Mouse (Mus musculus) ES-E14 (cell line): ENCODE results near the gene Strn4. TPM values are rescaled to one million over a fixed set of nuclear protein-coding genes. Genes with fewer than 3 reads are reported as not detected.
A peak's percentile ranks its signal among the peaks of the same experiment; 100 is the strongest.

Experiments
- DNase-seq: peaks from one replicate; pipeline ENCODE4 v3.0.0-alpha.2; 2013; ENCODE audit warnings: low read depth, low spot score
- H3K27ac ChIP-seq: 2 replicates; pipeline ENCODE4 v1.5.1; 2012; ENCODE audit warnings: low read depth, mild to moderate bottlenecking, low read length, moderate library complexity, mixed read lengths; ENCODE audit not compliant: poor library complexity, insufficient read depth, severe bottlenecking
- H3K36me3 ChIP-seq: 2 replicates; pipeline ENCODE4 v1.6.1; 2012; ENCODE audit warnings: mild to moderate bottlenecking, low read length, moderate library complexity, mixed read lengths; ENCODE audit not compliant: control insufficient read depth, poor library complexity, insufficient read depth, severe bottlenecking
- H3K4me1 ChIP-seq, 2 experiments: fragments of 150-350 bp in 1 of 2; sonication (generic) in 1 of 2; 2 replicates each; pipeline ENCODE4 v1.6.1; 2012; ENCODE audit warnings: low read length in 2 of 2, mild to moderate bottlenecking in 1 of 2, mixed read lengths in 1 of 2; ENCODE audit not compliant: control insufficient read depth in 2 of 2, insufficient read depth in 2 of 2, poor library complexity in 1 of 2
- H3K4me3 ChIP-seq, 2 experiments: fragments of 150-350 bp in 1 of 2; sonication (generic) in 1 of 2; 2 replicates each; pipeline ENCODE4 v1.5.1; 2012; ENCODE audit warnings: low read length in 2 of 2, low read depth in 1 of 2, mild to moderate bottlenecking in 1 of 2, mixed read lengths in 1 of 2; ENCODE audit not compliant: insufficient read depth in 1 of 2, poor library complexity in 1 of 2, severe bottlenecking in 1 of 2
- H3K9ac ChIP-seq: 2 replicates; pipeline ENCODE4 v1.6.1; 2012; ENCODE audit warnings: low read depth, mild to moderate bottlenecking, low read length, mixed read lengths; ENCODE audit not compliant: poor library complexity, insufficient read depth, severe bottlenecking
- H3K9me3 ChIP-seq: fragments of 150-350 bp; sonication (generic); 2 replicates; pipeline ENCODE4 v1.6.1; 2012; ENCODE audit warnings: low read depth, mild to moderate bottlenecking, low read length; ENCODE audit not compliant: control insufficient read depth, insufficient read depth
- CHD2 ChIP-seq: IDR thresholded peaks from 2 replicates; pipeline ENCODE4 v1.6.1; 2014; ENCODE audit warnings: mild to moderate bottlenecking, low read depth, low read length, inconsistent platforms
- HCFC1 ChIP-seq: IDR thresholded peaks from 2 replicates; pipeline ENCODE4 v1.6.1; 2012; ENCODE audit warnings: low read length, inconsistent platforms, borderline replicate concordance; ENCODE audit not compliant: insufficient read depth
- MAFK ChIP-seq: IDR thresholded peaks from 2 replicates; pipeline ENCODE4 v1.6.1; 2014; ENCODE audit warnings: mild to moderate bottlenecking, low read depth, low read length, inconsistent platforms; ENCODE audit not compliant: insufficient read depth
- ZC3H11A ChIP-seq: IDR thresholded peaks from 2 replicates; pipeline ENCODE4 v1.6.1; 2012; ENCODE audit warnings: low read depth, mild to moderate bottlenecking, inconsistent platforms, low read length, borderline replicate concordance
- ZNF384 ChIP-seq: IDR thresholded peaks from 2 replicates; pipeline ENCODE4 v1.6.1; 2012; ENCODE audit warnings: low read depth, low read length, inconsistent platforms
- in situ Hi-C, 2 experiments: fragments of 600-800 bp; cut with MboI; formaldehyde crosslinking; loops; one replicate each; pipeline ENCODE4 v1.15.1; 2025; ENCODE audit warnings: low sequenced_read_pairs in 2 of 2, inconsistent platforms in 1 of 2; ENCODE audit not compliant: unreplicated experiment in 2 of 2
- total RNA-seq: library from RNA; depleted of rRNA; stranded (reverse); fragments of 300-350 nt; gene quantifications from 2 replicates; pipeline ENCODE4 v1.2.3, GENCODE M21; 2012

Strn4 gene
- total RNA-seq, 1 experiment: 76.0 TPM

- Histone ChIP-seq H3K27ac (0 out of 2 replicates have a peak overlapping the region, but pooled peaks have one; percentile 3), H3K36me3 (peaks cover 33% of the 10 kb centered on the region), H3K9me3 (no peaks in the 10 kb centered on the region), H3K4me1 (peaks cover 2 to 13% of the 10 kb centered on the region in 2 experiments; a peak in 3 of 4 replicates), H3K4me3 (peak overlapping the region; percentile 90 to 97), H3K9ac (peak overlapping the region; percentile 86)
- TF ChIP-seq MAFK (no peak), CHD2 (no peak), ZNF384 (no peak)
- no peak for DNase-seq
- in situ Hi-C loops: no loop called here
Observed at GRCm38 (mm10) chr7:16783224-16783688, 32.4 kb upstream of the Strn4 start.

GRCm38 (mm10) chr7:16783758-16784415, 31.8 kb upstream of the Strn4 start:
- Histone ChIP-seq H3K36me3 (peaks cover 34% of the 10 kb centered on the region), H3K9ac (peak overlapping the region; percentile 86), H3K4me3 (peak overlapping the region; percentile 90 to 97), H3K27ac (0 out of 2 replicates have a peak overlapping the region, but pooled peaks have one; percentile 3), H3K9me3 (no peaks in the 10 kb centered on the region), H3K4me1 (peaks cover 2 to 13% of the 10 kb centered on the region in 2 experiments; a peak in 3 of 4 replicates)
- TF ChIP-seq MAFK (no peak), CHD2 (no peak), HCFC1 (no peak), ZC3H11A (no peak), ZNF384 (no peak)
- DNase-seq: no peak
- in situ Hi-C loops: no loop called here

- Histone ChIP-seq H3K9ac (peak overlapping the region; percentile 86), H3K4me3 (peak overlapping the region; percentile 90 to 97), H3K4me1 (peaks cover 0 to 11% of the 10 kb centered on the region in 2 experiments; a peak in 3 of 4 replicates), H3K27ac (peak overlapping the region; percentile 85; the same call in 1 of the 2 replicates), H3K36me3 (peaks cover 38% of the 10 kb centered on the region), H3K9me3 (no peaks in the 10 kb centered on the region)
- no peak for DNase-seq
- no peak for TF ChIP-seq ZC3H11A
- no peak for TF ChIP-seq ZNF384
- no peak for TF ChIP-seq CHD2
- TF ChIP-seq MAFK: no peak
- no peak for TF ChIP-seq HCFC1
- in situ Hi-C loops: no loop called here
Observed at GRCm38 (mm10) chr7:16784498-16784976, 31.2 kb upstream of the Strn4 start.

GRCm38 (mm10) chr7:16785541-16786083, 30.1 kb upstream of the Strn4 start:
- in situ Hi-C loops: no loop called here
- Histone ChIP-seq H3K4me3 (no peak overlapping the region), H3K9me3 (no peaks in the 10 kb centered on the region), H3K27ac (no peak overlapping the region), H3K4me1 (peaks cover 0 to 9% of the 10 kb centered on the region in 2 experiments; a peak in 2 of 4 replicates), H3K36me3 (peaks cover 45% of the 10 kb centered on the region), H3K9ac (no peak overlapping the region)
- DNase-seq: no peak
- no peak for TF ChIP-seq HCFC1
- no peak for TF ChIP-seq ZC3H11A
- no peak for TF ChIP-seq ZNF384
- TF ChIP-seq MAFK: no peak
- no peak for TF ChIP-seq CHD2
